Mouse (Mus musculus): ENCODE results near the gene Rsph3a. TPM values are rescaled to one million over a fixed set of nuclear protein-coding genes. Genes with fewer than 3 reads are reported as not detected.
"Not testable (repeated sequence)": the region's sequence is repeated elsewhere in the genome, so short reads cannot be mapped to it uniquely, and the experiment has no call there.

Gene Rsph3a
- polyA plus RNA-seq, 1 experiment from 2014 or later = 68.0 TPM

- H3K4me3 ChIP-seq (replicated peaks; ENCODE audit: low read length); H3K4me1 ChIP-seq (replicated peaks; ENCODE audit: control insufficient read depth, insufficient read depth, low read length); ATAC-seq: not testable (repeated sequence)
Observed at GRCm38 (mm10) chr17:7951333-7951732, 5.9 kb downstream of the Rsph3a start.

DNA sequence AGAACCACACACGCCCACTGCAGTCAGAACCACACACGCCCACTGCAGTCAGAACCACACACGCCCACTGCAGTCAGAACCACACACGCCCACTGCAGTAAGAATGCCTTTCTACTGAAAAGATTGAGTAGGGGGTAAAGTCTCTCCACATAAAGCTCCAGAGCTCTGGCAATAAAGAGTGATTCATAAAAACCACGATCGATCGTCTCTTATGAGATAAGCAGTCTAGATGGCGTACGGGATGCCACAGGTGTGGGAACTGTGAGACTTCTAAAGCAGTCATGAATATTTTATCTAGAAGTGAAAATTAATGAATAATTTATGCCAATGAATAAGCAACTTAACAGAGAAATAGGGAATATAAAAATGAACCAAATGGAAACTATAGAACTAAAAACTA is 11.8 kb downstream of the Rsph3a start:
- 95% methylated on average over 8 of the region's 9 CpGs for WGBS
- not testable (repeated sequence) for H3K4me2 ChIP-seq (ENCODE audit: low read length); ATAC-seq; H3K9ac ChIP-seq (replicated peaks; ENCODE audit: low read depth, low read length); H3K27me3 ChIP-seq (replicated peaks; ENCODE audit: control insufficient read depth, insufficient read depth, low read length); H3K4me3 ChIP-seq (replicated peaks; ENCODE audit: low read length); H3K36me3 ChIP-seq (ENCODE audit: control insufficient read depth, insufficient read depth); H3K4me1 ChIP-seq (replicated peaks; ENCODE audit: control insufficient read depth, insufficient read depth, low read length); H3K9me3 ChIP-seq (ENCODE audit: control insufficient read depth, low read length); H3K27ac ChIP-seq (ENCODE audit: low read length)

More at GRCm38 (mm10) chr17:7951333-7951732, 5.9 kb downstream of the Rsph3a start:
- not testable (repeated sequence) for H3K4me2 ChIP-seq (ENCODE audit: low read length); H3K9ac ChIP-seq (replicated peaks; ENCODE audit: low read depth, low read length); H3K27ac ChIP-seq (ENCODE audit: low read length); H3K36me3 ChIP-seq (ENCODE audit: control insufficient read depth, insufficient read depth); H3K27me3 ChIP-seq (replicated peaks; ENCODE audit: control insufficient read depth, insufficient read depth, low read length); H3K9me3 ChIP-seq (ENCODE audit: control insufficient read depth, low read length)
- no CpG with 5 or more reads among the region's 4 CpGs for WGBS

GRCm38 (mm10) chr17:7963333-7963732 is 17.9 kb downstream of the Rsph3a start:
- not testable (repeated sequence) for H3K9ac ChIP-seq (replicated peaks; ENCODE audit: low read depth, low read length); H3K4me2 ChIP-seq (ENCODE audit: low read length); H3K9me3 ChIP-seq (ENCODE audit: control insufficient read depth, low read length); H3K27ac ChIP-seq (ENCODE audit: low read length); ATAC-seq; H3K4me3 ChIP-seq (replicated peaks; ENCODE audit: low read length); H3K36me3 ChIP-seq (ENCODE audit: control insufficient read depth, insufficient read depth); H3K4me1 ChIP-seq (replicated peaks; ENCODE audit: control insufficient read depth, insufficient read depth, low read length); H3K27me3 ChIP-seq (replicated peaks; ENCODE audit: control insufficient read depth, insufficient read depth, low read length)
- 91% methylated on average over 4 of the region's 4 CpGs for WGBS

GRCm38 (mm10) chr17:7964398-7964797 is 19.0 kb downstream of the Rsph3a start:
- not testable (repeated sequence) for H3K9ac ChIP-seq (replicated peaks; ENCODE audit: low read depth, low read length); H3K36me3 ChIP-seq (ENCODE audit: control insufficient read depth, insufficient read depth); H3K4me2 ChIP-seq (ENCODE audit: low read length); ATAC-seq; H3K4me1 ChIP-seq (replicated peaks; ENCODE audit: control insufficient read depth, insufficient read depth, low read length); H3K27ac ChIP-seq (ENCODE audit: low read length); H3K4me3 ChIP-seq (replicated peaks; ENCODE audit: low read length); H3K9me3 ChIP-seq (ENCODE audit: control insufficient read depth, low read length); H3K27me3 ChIP-seq (replicated peaks; ENCODE audit: control insufficient read depth, insufficient read depth, low read length)
- WGBS = 93% methylated on average over 2 of the region's 2 CpGs

- H3K9me3 ChIP-seq (ENCODE audit: control insufficient read depth, low read length); H3K4me2 ChIP-seq (ENCODE audit: low read length); H3K27me3 ChIP-seq (replicated peaks; ENCODE audit: control insufficient read depth, insufficient read depth, low read length); H3K36me3 ChIP-seq (ENCODE audit: control insufficient read depth, insufficient read depth); H3K9ac ChIP-seq (replicated peaks; ENCODE audit: low read depth, low read length); H3K4me1 ChIP-seq (replicated peaks; ENCODE audit: control insufficient read depth, insufficient read depth, low read length); H3K4me3 ChIP-seq (replicated peaks; ENCODE audit: low read length); H3K27ac ChIP-seq (ENCODE audit: low read length); ATAC-seq: not testable (repeated sequence)
- 92% methylated on average over 2 of the region's 5 CpGs for WGBS
Observed at GRCm38 (mm10) chr17:7968490-7968889, 23.1 kb downstream of the Rsph3a start.

DNA sequence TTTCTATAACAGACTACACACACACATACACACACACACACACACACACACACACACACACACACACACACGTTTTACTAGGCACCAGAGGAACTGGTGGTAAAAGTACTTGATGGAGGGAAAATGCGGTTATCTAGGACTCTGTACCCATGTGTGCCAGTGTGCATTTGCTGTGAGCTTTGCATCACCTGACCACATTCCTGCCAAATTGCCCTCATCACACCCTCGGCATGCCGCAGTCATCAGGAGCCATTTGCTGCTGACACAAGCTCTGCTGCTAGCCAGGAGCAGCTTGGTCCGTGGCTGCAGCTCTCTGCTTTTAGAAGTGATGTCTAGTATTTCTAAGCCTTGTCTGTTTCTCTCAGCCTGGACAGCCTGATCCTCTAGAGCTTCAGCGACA is 24.4 kb downstream of the Rsph3a start:
- H3K4me1 ChIP-seq (replicated peaks; ENCODE audit: control insufficient read depth, insufficient read depth, low read length); H3K36me3 ChIP-seq (ENCODE audit: control insufficient read depth, insufficient read depth); H3K27me3 ChIP-seq (replicated peaks; ENCODE audit: control insufficient read depth, insufficient read depth, low read length); H3K9me3 ChIP-seq (ENCODE audit: control insufficient read depth, low read length); H3K4me3 ChIP-seq (replicated peaks; ENCODE audit: low read length); H3K9ac ChIP-seq (replicated peaks; ENCODE audit: low read depth, low read length); H3K27ac ChIP-seq (ENCODE audit: low read length); ATAC-seq; H3K4me2 ChIP-seq (ENCODE audit: low read length): not testable (repeated sequence)
- 80% methylated on average over 1 of the region's 6 CpGs for WGBS

DNA sequence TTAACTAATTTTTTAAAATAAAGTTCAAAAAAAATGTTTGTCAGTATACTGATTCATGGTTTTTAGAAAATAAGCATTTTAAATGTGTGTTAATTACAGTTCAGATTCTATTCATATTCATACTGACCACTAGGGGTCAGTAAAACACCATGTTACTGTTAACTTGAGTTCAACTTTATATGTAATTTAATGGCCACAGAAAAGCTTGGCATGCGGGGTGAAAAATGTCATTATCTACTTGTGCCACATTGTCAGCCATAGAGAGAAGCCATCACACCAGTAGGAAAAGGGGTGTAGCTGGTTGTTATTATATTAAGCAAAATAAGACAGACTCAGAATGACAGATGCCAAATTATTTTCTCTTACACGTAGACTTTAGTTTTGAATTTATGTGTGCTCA is 38.1 kb downstream of the Rsph3a start:
- not testable (repeated sequence) for H3K4me3 ChIP-seq (replicated peaks; ENCODE audit: low read length); H3K27me3 ChIP-seq (replicated peaks; ENCODE audit: control insufficient read depth, insufficient read depth, low read length); H3K9me3 ChIP-seq (ENCODE audit: control insufficient read depth, low read length); ATAC-seq; H3K9ac ChIP-seq (replicated peaks; ENCODE audit: low read depth, low read length); H3K36me3 ChIP-seq (ENCODE audit: control insufficient read depth, insufficient read depth); H3K4me1 ChIP-seq (replicated peaks; ENCODE audit: control insufficient read depth, insufficient read depth, low read length); H3K27ac ChIP-seq (ENCODE audit: low read length); H3K4me2 ChIP-seq (ENCODE audit: low read length)
- WGBS = 76% methylated on average over 1 of the region's 2 CpGs

DNA sequence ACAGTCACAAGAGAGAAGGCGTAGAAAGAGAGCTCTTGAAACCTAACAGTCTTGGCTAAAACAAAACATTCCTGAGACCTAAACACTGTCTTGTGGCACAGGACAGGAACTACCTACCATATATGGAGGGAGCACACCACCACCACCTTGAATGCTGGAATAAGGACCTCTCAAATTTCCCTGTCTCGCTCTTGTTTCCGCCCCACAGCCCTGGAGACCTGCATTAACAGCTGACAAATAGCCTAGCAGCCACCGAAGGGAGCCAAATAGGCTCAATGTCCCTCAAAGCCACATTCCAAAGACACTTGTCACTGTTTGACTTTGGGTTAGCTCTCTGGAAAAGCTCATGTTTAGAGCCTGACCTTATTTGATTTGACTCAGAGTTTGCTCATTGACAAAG is 40.2 kb downstream of the Rsph3a start:
- not testable (repeated sequence) for H3K27ac ChIP-seq (ENCODE audit: low read length); H3K27me3 ChIP-seq (replicated peaks; ENCODE audit: control insufficient read depth, insufficient read depth, low read length); H3K4me2 ChIP-seq (ENCODE audit: low read length); H3K36me3 ChIP-seq (ENCODE audit: control insufficient read depth, insufficient read depth); H3K4me1 ChIP-seq (replicated peaks; ENCODE audit: control insufficient read depth, insufficient read depth, low read length); H3K9me3 ChIP-seq (ENCODE audit: control insufficient read depth, low read length); ATAC-seq; H3K9ac ChIP-seq (replicated peaks; ENCODE audit: low read depth, low read length); H3K4me3 ChIP-seq (replicated peaks; ENCODE audit: low read length)
- WGBS = 88% methylated on average over 3 of the region's 4 CpGs

DNA sequence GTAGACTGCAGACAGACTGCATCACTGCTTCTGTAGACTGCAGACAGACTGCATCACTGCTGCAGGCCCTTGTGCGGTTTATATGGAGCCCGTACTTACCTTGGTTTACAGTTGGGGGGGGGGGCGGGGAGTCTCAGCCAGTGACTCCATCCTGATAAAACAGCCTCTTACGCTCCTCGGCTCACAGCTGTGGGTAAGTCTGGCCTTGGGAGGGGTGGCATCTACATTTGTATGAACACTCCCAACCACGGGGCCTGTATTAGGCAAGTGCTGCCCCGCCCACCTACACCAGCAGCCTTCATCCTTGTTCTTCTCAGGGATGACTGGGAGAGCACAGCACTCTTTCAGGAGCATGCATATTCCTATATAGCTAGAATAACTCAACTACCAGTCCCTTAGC is 41.6 kb downstream of the Rsph3a start:
- not testable (repeated sequence) for ATAC-seq; H3K27ac ChIP-seq (ENCODE audit: low read length)
- 84% methylated on average over 7 of the region's 7 CpGs for WGBS

GRCm38 (mm10) chr17:8003248-8003647 is 57.8 kb downstream of the Rsph3a start:
- not testable (repeated sequence) for H3K4me3 ChIP-seq (replicated peaks; ENCODE audit: low read length); H3K4me2 ChIP-seq (ENCODE audit: low read length); ATAC-seq; H3K27me3 ChIP-seq (replicated peaks; ENCODE audit: control insufficient read depth, insufficient read depth, low read length); H3K9me3 ChIP-seq (ENCODE audit: control insufficient read depth, low read length); H3K27ac ChIP-seq (ENCODE audit: low read length); H3K36me3 ChIP-seq (ENCODE audit: control insufficient read depth, insufficient read depth); H3K4me1 ChIP-seq (replicated peaks; ENCODE audit: control insufficient read depth, insufficient read depth, low read length); H3K9ac ChIP-seq (replicated peaks; ENCODE audit: low read depth, low read length)
- 87% methylated on average over 10 of the region's 10 CpGs for WGBS

More for the DNA sequence above, 41.6 kb downstream of the Rsph3a start:
- H3K9me3 ChIP-seq (ENCODE audit: control insufficient read depth, low read length); H3K4me1 ChIP-seq (replicated peaks; ENCODE audit: control insufficient read depth, insufficient read depth, low read length); H3K4me2 ChIP-seq (ENCODE audit: low read length); H3K9ac ChIP-seq (replicated peaks; ENCODE audit: low read depth, low read length); H3K4me3 ChIP-seq (replicated peaks; ENCODE audit: low read length); H3K36me3 ChIP-seq (ENCODE audit: control insufficient read depth, insufficient read depth); H3K27me3 ChIP-seq (replicated peaks; ENCODE audit: control insufficient read depth, insufficient read depth, low read length): not testable (repeated sequence)

All from forebrain, embryonic 16.5 days (tissue).